Mouse (Mus musculus) stomach, embryonic 14.5 days (tissue): ENCODE data around the gene Sun1. TPM values are rescaled to one million over a fixed set of nuclear protein-coding genes. Genes with fewer than 3 reads are reported as not detected.

Experiments
- ATAC-seq: fragments of 200-750 bp; cut with Nextera tagmentation; 2 replicates; pipeline ENCODE4 v1.8.0; 2017; ENCODE audit warnings: low read depth, moderate TSS enrichment; ENCODE audit not compliant: insufficient number of reproducible peaks, insufficient read depth, low FRiP score
- H3K27ac ChIP-seq: fragments of 300-500 bp; sonication (generic); 2 replicates; pipeline ENCODE4 v1.5.1; 2014; ENCODE audit warnings: mild to moderate bottlenecking, low read length, moderate library complexity, mixed read lengths
- H3K27me3 ChIP-seq: fragments of 300-500 bp; sonication (generic); 2 replicates; pipeline ENCODE4 v1.6.1; 2014; ENCODE audit warnings: low read length, control low read depth, mixed read lengths; ENCODE audit not compliant: control insufficient read depth, insufficient read depth
- H3K36me3 ChIP-seq: fragments of 300-500 bp; sonication (generic); 2 replicates; pipeline ENCODE4 v1.6.1; 2014; ENCODE audit warnings: mild to moderate bottlenecking, control low read depth, low read length, moderate library complexity, mixed read lengths; ENCODE audit not compliant: control insufficient read depth, insufficient read depth
- H3K4me1 ChIP-seq: fragments of 300-500 bp; sonication (generic); 2 replicates; pipeline ENCODE4 v1.6.1; 2014; ENCODE audit warnings: low read length, control low read depth, mixed read lengths; ENCODE audit not compliant: control insufficient read depth, insufficient read depth
- H3K4me2 ChIP-seq: fragments of 300-500 bp; sonication (generic); replicated peaks from 2 replicates; pipeline ENCODE4 v1.6.1; 2014; ENCODE audit warnings: low read depth, low read length, control low read depth
- H3K4me3 ChIP-seq: fragments of 300-500 bp; sonication (generic); 2 replicates; pipeline ENCODE4 v1.5.1; 2014; ENCODE audit warnings: low read depth, low read length, control low read depth
- H3K9ac ChIP-seq: fragments of 300-500 bp; sonication (generic); replicated peaks from 2 replicates; pipeline ENCODE4 v1.6.1; 2014; ENCODE audit warnings: low read depth, mild to moderate bottlenecking, control low read depth, low read length, moderate library complexity, mixed read lengths
- H3K9me3 ChIP-seq: fragments of 300-500 bp; sonication (generic); 2 replicates; pipeline ENCODE4 v1.6.1; 2016; ENCODE audit warnings: low read depth, low read length, control low read depth; ENCODE audit not compliant: control insufficient read depth
- whole genome bisulfite sequencing: fragments of 180-500 bp; shearing (Covaris S2); extraction: QIAGEN DNeasy Blood & Tissue Kit; methylation state at CpG from one replicate; pipeline ENCODE4 v1.1.7; 2014; 5-methylcytosine and 5-hydroxymethylcytosine counted together
- polyA plus RNA-seq: library from polyadenylated mRNA; unstranded; fragments of >200 nt; fragmentation: Nextera tagmentation; extraction: Ambion mirVana; gene quantifications from 2 replicates; pipeline ENCODE4 v1.2.1, GENCODE M21; 2014

Gene Sun1
- polyA plus RNA-seq, 1 experiment from 2014 or later = 66.6 TPM

GRCm38 (mm10) chr5:139256211-139256765, 55.9 kb downstream of the Sun1 start:
- peaks cover 27% of the 10 kb centered on the region for H3K4me1 ChIP-seq
- 82% methylated on average over 3 of the region's 3 CpGs for WGBS
- H3K9me3 ChIP-seq = no peaks in the 10 kb centered on the region
- no peak overlapping the region for H3K27ac ChIP-seq
- ATAC-seq = no peak
- no peaks in the 10 kb centered on the region for H3K27me3 ChIP-seq
- H3K9ac ChIP-seq = no peak overlapping the region
- no peak overlapping the region for H3K4me3 ChIP-seq
- H3K36me3 ChIP-seq = peaks cover 11% of the 10 kb centered on the region
- no peak overlapping the region for H3K4me2 ChIP-seq

- no peak overlapping the region for H3K9ac ChIP-seq
- H3K36me3 ChIP-seq = peaks cover 19% of the 10 kb centered on the region
- no peak overlapping the region for H3K4me3 ChIP-seq
- no peaks in the 10 kb centered on the region for H3K9me3 ChIP-seq
- H3K27me3 ChIP-seq = no peaks in the 10 kb centered on the region
- peaks cover 23% of the 10 kb centered on the region for H3K4me1 ChIP-seq
- 100% methylated on average over 1 of the region's 1 CpGs for WGBS
- H3K4me2 ChIP-seq = no peak overlapping the region
- H3K27ac ChIP-seq = no peak overlapping the region
- ATAC-seq = no peak
These were observed 56.8 kb downstream of the Sun1 start for GRCm38 (mm10) chr5:139257265-139257664.

GRCm38 (mm10) chr5:139257818-139258217, 57.4 kb downstream of the Sun1 start:
- Histone ChIP-seq H3K9me3 (no peaks in the 10 kb centered on the region), H3K4me2 (no peak overlapping the region), H3K27me3 (no peaks in the 10 kb centered on the region), H3K4me1 (peaks cover 23% of the 10 kb centered on the region), H3K9ac (no peak overlapping the region), H3K27ac (no peak overlapping the region), H3K4me3 (no peak overlapping the region), H3K36me3 (peaks cover 24% of the 10 kb centered on the region)
- ATAC-seq = no peak
- WGBS = 73% methylated on average over 4 of the region's 4 CpGs

- H3K36me3 ChIP-seq = peaks cover 31% of the 10 kb centered on the region
- no peak overlapping the region; the same call in 1 of the 2 replicates for H3K27ac ChIP-seq
- no peaks in the 10 kb centered on the region for H3K27me3 ChIP-seq
These were observed 58.1 kb downstream of the Sun1 start for GRCm38 (mm10) chr5:139258371-139259035.

GRCm38 (mm10) chr5:139259853-139260252, 59.4 kb downstream of the Sun1 start:
- Histone ChIP-seq H3K4me2 (no peak overlapping the region), H3K9me3 (no peaks in the 10 kb centered on the region), H3K4me3 (no peak overlapping the region), H3K27me3 (no peaks in the 10 kb centered on the region), H3K4me1 (peaks cover 9% of the 10 kb centered on the region; the same call in 1 of the 2 replicates), H3K27ac (peak overlapping the region; percentile 33; the same call in 1 of the 2 replicates), H3K36me3 (peaks cover 44% of the 10 kb centered on the region), H3K9ac (no peak overlapping the region)
- ATAC-seq = peak; percentile 15; the same call in 1 of the 2 replicates
- WGBS = 70% methylated on average over 5 of the region's 5 CpGs

More at GRCm38 (mm10) chr5:139258371-139259035, 58.1 kb downstream of the Sun1 start:
- 88% methylated on average over 8 of the region's 8 CpGs for WGBS
- Histone ChIP-seq H3K9me3 (no peaks in the 10 kb centered on the region), H3K4me2 (no peak overlapping the region), H3K4me1 (peaks cover 21% of the 10 kb centered on the region), H3K9ac (no peak overlapping the region), H3K4me3 (no peak overlapping the region)
- no peak for ATAC-seq

GRCm38 (mm10) chr5:139261403-139261802, 61.0 kb downstream of the Sun1 start:
- no peak overlapping the region for H3K27ac ChIP-seq
- no peak for ATAC-seq
- peaks cover 53% of the 10 kb centered on the region for H3K36me3 ChIP-seq
- H3K9ac ChIP-seq = no peak overlapping the region
- no peaks in the 10 kb centered on the region for H3K27me3 ChIP-seq
- WGBS = 82% methylated on average over 4 of the region's 4 CpGs
- no peak overlapping the region for H3K4me3 ChIP-seq
- no peak overlapping the region for H3K4me2 ChIP-seq
- peaks cover 9% of the 10 kb centered on the region; the same call in 1 of the 2 replicates for H3K4me1 ChIP-seq
- no peaks in the 10 kb centered on the region for H3K9me3 ChIP-seq

- Histone ChIP-seq H3K36me3 (peaks cover 48% of the 10 kb centered on the region), H3K9ac (no peak overlapping the region), H3K4me1 (0 out of 2 replicates have a peak, but pooled peaks cover 4% of the 10 kb centered on the region), H3K9me3 (no peaks in the 10 kb centered on the region), H3K27ac (no peak overlapping the region), H3K27me3 (no peaks in the 10 kb centered on the region), H3K4me2 (no peak overlapping the region), H3K4me3 (no peak overlapping the region)
- ATAC-seq = no peak
- 94% methylated on average over 4 of the region's 4 CpGs for whole genome bisulfite sequencing
These were observed 67.2 kb downstream of the Sun1 start for GRCm38 (mm10) chr5:139267661-139268060.

- H3K9ac ChIP-seq = no peak overlapping the region
- 58% methylated on average over 16 of the region's 16 CpGs for WGBS
- H3K4me1 ChIP-seq = 0 out of 2 replicates have a peak, but pooled peaks cover 4% of the 10 kb centered on the region
- H3K4me2 ChIP-seq = no peak overlapping the region
- H3K4me3 ChIP-seq = no peak overlapping the region
- peaks cover 16% of the 10 kb centered on the region for H3K36me3 ChIP-seq
- peak overlapping the region; percentile 52 for H3K27ac ChIP-seq
- no peaks in the 10 kb centered on the region for H3K27me3 ChIP-seq
- H3K9me3 ChIP-seq = no peaks in the 10 kb centered on the region
- no peak for ATAC-seq
These were observed 70.5 kb downstream of the Sun1 start for GRCm38 (mm10) chr5:139270806-139271521.
